Mouse (Mus musculus) G1E (cell line): ENCODE data around the gene Ccser1.

Source experiments
- CTCF ChIP-seq: IDR thresholded peaks from 2 replicates; pipeline ENCODE4 v1.5.1; 2012; ENCODE audit warnings: low read depth, low read length, inconsistent platforms, mixed read lengths
- GATA1 ChIP-seq: IDR thresholded peaks from 2 replicates; pipeline ENCODE4 v1.6.1; 2012; ENCODE audit warnings: borderline replicate concordance, low read length, inconsistent platforms, mixed read lengths
- POLR2AphosphoS5 ChIP-seq: IDR thresholded peaks from 2 replicates; pipeline ENCODE4 v1.6.1; 2012; ENCODE audit warnings: low read depth, low read length, inconsistent platforms; ENCODE audit not compliant: insufficient replicate concordance

- TF ChIP-seq CTCF (no peak), GATA1 (no peak), POLR2AphosphoS5 (no peak)
Measured at GRCm38 (mm10) chr6:62198768-62199167, 1018.6 kb downstream of the Ccser1 start.
